In genomic region chr2:22744121-22744761, GRCm38 (mm10) we compare ENCODE assay signal across 8 mouse cellular contexts. TPM values are rescaled to one million over a fixed set of nuclear protein-coding genes. Genes with fewer than 3 reads are reported as not detected.
DNase-seq lines count a peak whose midpoint lies in the region; ATAC-seq and TF ChIP-seq lines count a peak whose summit lies in the region.
"Had no signal": no experiment of that assay in that cellular context is flagged by ENCODE, and none has a peak within 500 bp of the region (broad histone marks: within the 10 kb centered on the region; RNA-seq: fewer than 3 reads in every experiment).

No protein-coding gene starts in this region.

- H3K4me2 ChIP-seq in intestine, embryonic 14.5 days (ENCODE audit: low read length), result no peak overlapping the region
- H3K4me2 ChIP-seq in intestine, embryonic 15.5 days (replicated peaks), result no peak overlapping the region
- H3K4me2 ChIP-seq: limb, embryonic 13.5 days had no signal

- H3K9ac ChIP-seq in intestine, embryonic 14.5 days (ENCODE audit: low read length), result no peak overlapping the region
- H3K9ac ChIP-seq in intestine, embryonic 15.5 days, result no peak overlapping the region
- H3K9ac ChIP-seq: limb, embryonic 13.5 days had no signal

- H3K27me3 ChIP-seq in intestine, embryonic 14.5 days (replicated peaks; ENCODE audit: control insufficient read depth, insufficient read depth, low read length), result 0 out of 2 replicates have a peak, but pooled peaks cover 4% of the 10 kb centered on the region
- no peaks in the 10 kb centered on the region for H3K27me3 ChIP-seq in intestine, embryonic 15.5 days (replicated peaks)

- no peak overlapping the region for H3K27ac ChIP-seq in intestine, embryonic 14.5 days (ENCODE audit: low read depth)
- H3K27ac ChIP-seq in intestine, embryonic 15.5 days, result no peak overlapping the region
- H3K27ac ChIP-seq in layer of hippocampus, adult 2 months, result no peak overlapping the region
- H3K27ac ChIP-seq: limb, embryonic 13.5 days had no signal

- no peak for TF ChIP-seq CTCF in layer of hippocampus, adult 2 months (conservative IDR thresholded peaks at IDR 0.05)

- ATAC-seq in intestine, embryonic 14.5 days (replicated peaks; ENCODE audit: low FRiP score, low TSS enrichment, low read depth), result 0 out of 2 replicates have a peak, but pooled peaks have one; percentile 36
- ATAC-seq in intestine, embryonic 15.5 days, result no peak

- no peaks in the 10 kb centered on the region for H3K36me3 ChIP-seq in intestine, embryonic 14.5 days (ENCODE audit: control insufficient read depth, insufficient read depth, low read length)
- no peaks in the 10 kb centered on the region for H3K36me3 ChIP-seq in intestine, embryonic 15.5 days
- H3K36me3 ChIP-seq: limb, embryonic 13.5 days had no signal

- peak; percentile 79 for DNase-seq in intestine, embryonic 14.5 days (ENCODE audit: low spot score)
- DNase-seq in ES-CJ7 (ENCODE audit: low read depth, low spot score), result peak; percentile 54
- DNase-seq in adrenal gland, postnatal 36 days, result peak; percentile 3 to 44
- peak; percentile 8 to 56 for DNase-seq in kidney, postnatal 25 days
- peak; percentile 68 for DNase-seq in spleen, postnatal 36 days (ENCODE audit: low spot score in 2 of 2)
- no peak for DNase-seq in layer of hippocampus, adult 2 months (ENCODE audit: low spot score in 2 of 2)

- no peaks in the 10 kb centered on the region for H3K9me3 ChIP-seq in intestine, embryonic 14.5 days (ENCODE audit: control insufficient read depth, low read length)
- no peaks in the 10 kb centered on the region for H3K9me3 ChIP-seq in intestine, embryonic 15.5 days
- H3K9me3 ChIP-seq: limb, embryonic 13.5 days had no signal

- H3K4me3 ChIP-seq in intestine, embryonic 14.5 days (ENCODE audit: low read depth, low read length), result no peak overlapping the region
- H3K4me3 ChIP-seq in intestine, embryonic 15.5 days (replicated peaks), result no peak overlapping the region
- H3K4me3 ChIP-seq in layer of hippocampus, adult 2 months, result no peak overlapping the region
- H3K4me3 ChIP-seq: limb, embryonic 13.5 days had no signal

- no peaks in the 10 kb centered on the region for H3K4me1 ChIP-seq in intestine, embryonic 14.5 days (replicated peaks; ENCODE audit: control insufficient read depth, insufficient read depth, low read length)
- H3K4me1 ChIP-seq in intestine, embryonic 15.5 days (replicated peaks), result no peaks in the 10 kb centered on the region

- under 1% methylated on average over 32 of the region's 38 CpGs for WGBS in intestine, embryonic 14.5 days
- 0% methylated on average over 16 of the region's 38 CpGs for WGBS in intestine, embryonic 15.5 days

RNA-seq across cellular contexts. Expression of gene Apbb1ip, which starts 29.7 kb away (rescaled TPM):
- 1.4 and 1.9 TPM in 2 replicates for polyA plus RNA-seq in intestine, embryonic 14.5 days (2014; fragmentation: Nextera tagmentation; extraction: Ambion mirVana)
- polyA plus RNA-seq in intestine, embryonic 15.5 days (2015; fragmentation: Nextera tagmentation; extraction: Ambion mirVana), result 1.9 TPM in 2 replicates
- 1 to 10 TPM; 2.5 to 4.1 TPM for total RNA-seq in adrenal gland, postnatal 36 days (2021)
- total RNA-seq in layer of hippocampus, adult 2 months (2021), result 1 to 10 TPM; 5.8 to 6.0 TPM

Comparison
In these comparisons a context has a peak if more than half of its experiments do, and no peak if none do; other contexts are left out.
1. DNase-seq: peak in intestine, embryonic 14.5 days (single experiment), ES-CJ7 (single experiment), adrenal gland, postnatal 36 days (2 of 2), kidney, postnatal 25 days (2 of 2) and spleen, postnatal 36 days (2 of 2); none in layer of hippocampus, adult 2 months (0 of 2).